Mouse (Mus musculus): ENCODE measurements around the gene Trim7. TPM values are rescaled to one million over a fixed set of nuclear protein-coding genes. Genes with fewer than 3 reads are reported as not detected.

Gene Trim7
- total and polyA plus RNA-seq, 3 experiments: 0.67 to 4.0 (median 3.0) TPM

DNA sequence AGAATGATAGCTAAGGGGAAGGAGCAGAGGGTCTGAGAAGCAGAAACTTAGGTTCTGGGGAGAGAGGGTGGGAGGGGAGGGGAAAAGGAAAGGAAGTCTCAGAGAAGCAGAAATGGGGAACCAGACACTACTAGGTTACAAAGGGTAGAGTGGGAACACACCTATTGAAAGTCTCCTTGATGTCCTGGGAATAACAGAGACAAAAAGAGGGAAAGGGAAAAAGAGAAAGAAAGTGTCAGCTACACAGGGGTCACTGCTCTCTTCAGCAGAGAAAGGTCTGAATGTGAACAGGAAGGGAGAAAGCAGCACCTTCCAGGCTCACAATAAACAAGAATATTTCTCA lies 17.7 kb upstream of the Trim7 start:
- Histone ChIP-seq H3K27me3 (ENCODE audit: insufficient read depth, low read length) (no peaks in the 10 kb centered on the region), H3K9me3 (replicated peaks) (no peaks in the 10 kb centered on the region), H3K4me1 (ENCODE audit: insufficient read depth, low read depth, low read length) (peaks cover 73% of the 10 kb centered on the region), H3K36me3 (replicated peaks) (peaks cover 100% of the 10 kb centered on the region), H3K4me3 (ENCODE audit: low read depth, low read length) (no peak overlapping the region)
- no peak for DNase-seq (ENCODE audit: low spot score)
- TF ChIP-seq CTCF (IDR thresholded peaks at IDR 0.05; ENCODE audit: low read depth, low read length): no peak
- TF ChIP-seq GATA2 (IDR thresholded peaks at IDR 0.05; ENCODE audit: borderline replicate concordance, low read depth, low read length): no peak
- no peak for TF ChIP-seq TAL1 (conservative IDR thresholded peaks at IDR 0.05; ENCODE audit: low read depth, low read length)
- TF ChIP-seq POLR2AphosphoS5 (IDR thresholded peaks at IDR 0.05; ENCODE audit: insufficient replicate concordance, low read depth, low read length): 0 out of 2 replicates have a peak, but pooled peaks have one; percentile 37
- no peak for TF ChIP-seq GATA1 (IDR thresholded peaks at IDR 0.05; ENCODE audit: borderline replicate concordance, low read length)
- no peak for ATAC-seq (ENCODE audit: extremely low read depth, insufficient number of reproducible peaks, low FRiP score, poor library complexity, severe bottlenecking)

DNA sequence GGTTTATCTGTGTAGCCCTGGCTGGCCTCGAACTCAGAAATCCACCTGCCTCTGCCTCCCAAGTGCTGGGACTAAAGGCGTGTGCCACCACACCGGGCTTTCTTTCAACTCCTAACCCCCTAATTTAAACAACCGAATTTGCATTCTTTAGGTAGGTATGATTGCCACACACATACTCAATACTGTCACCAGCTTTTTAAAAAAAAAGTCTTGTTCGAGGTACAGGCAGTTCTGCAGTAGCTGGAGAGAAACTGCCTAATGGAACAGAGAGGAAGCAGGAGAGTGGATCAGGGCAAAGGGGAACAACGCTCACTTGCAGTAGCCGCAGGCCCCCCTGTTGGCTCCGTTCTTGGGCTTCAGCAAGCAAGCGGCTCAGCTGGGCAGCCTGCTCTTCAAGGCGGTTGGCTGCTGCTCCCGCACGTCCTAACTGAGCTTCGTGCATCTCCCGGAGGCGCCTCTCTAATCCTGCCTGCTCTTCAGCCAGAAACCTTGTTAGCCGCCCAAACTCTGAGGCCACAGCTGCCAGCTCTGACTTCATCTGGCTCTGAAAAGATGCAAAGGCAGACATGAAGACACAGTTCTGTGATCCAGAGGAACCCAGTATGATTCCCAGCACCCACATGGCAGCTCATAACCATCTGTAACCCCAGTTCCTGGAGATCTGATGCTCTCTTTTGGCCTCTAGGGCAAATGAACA lies 17.1 kb upstream of the Trim7 start:
- DNase-seq (ENCODE audit: low spot score) (no peak), ATAC-seq (ENCODE audit: extremely low read depth, insufficient number of reproducible peaks, low FRiP score, poor library complexity, severe bottlenecking) (no peak)
- H3K4me1 ChIP-seq (ENCODE audit: insufficient read depth, low read depth, low read length): peaks cover 72% of the 10 kb centered on the region
- H3K27me3 ChIP-seq (ENCODE audit: insufficient read depth, low read length): no peaks in the 10 kb centered on the region
- H3K9me3 ChIP-seq (replicated peaks): no peaks in the 10 kb centered on the region
- TF ChIP-seq POLR2AphosphoS5 (IDR thresholded peaks at IDR 0.05; ENCODE audit: insufficient replicate concordance, low read depth, low read length) (0 out of 2 replicates have a peak, but pooled peaks have one; percentile 55), GATA1 (IDR thresholded peaks at IDR 0.05; ENCODE audit: borderline replicate concordance, low read length) (no peak)
- H3K36me3 ChIP-seq (replicated peaks): peaks cover 100% of the 10 kb centered on the region
- no peak overlapping the region; the same call in 1 of the 2 replicates for H3K4me3 ChIP-seq (ENCODE audit: low read depth, low read length)

DNA sequence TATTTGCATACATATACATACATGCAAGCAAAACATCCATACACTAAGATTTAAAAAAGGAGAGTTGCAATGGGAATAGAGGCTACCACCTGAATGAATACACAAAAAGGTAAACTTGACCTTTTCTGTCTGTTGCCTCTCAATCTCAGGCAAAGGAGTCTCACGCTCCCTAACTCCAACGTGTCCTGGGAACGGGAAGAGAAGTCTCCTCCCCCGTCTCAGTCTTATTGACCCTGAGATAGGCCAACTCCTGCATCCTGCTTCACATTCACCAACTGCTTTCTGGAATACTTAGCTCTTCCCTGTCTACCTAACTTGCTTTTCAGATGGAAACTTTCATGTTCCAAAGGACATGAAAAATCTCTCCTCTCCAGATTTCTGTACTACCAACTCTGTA lies 16.5 kb upstream of the Trim7 start:
- ATAC-seq (ENCODE audit: extremely low read depth, insufficient number of reproducible peaks, low FRiP score, poor library complexity, severe bottlenecking) (no peak), DNase-seq (ENCODE audit: low spot score) (no peak)
- Histone ChIP-seq H3K27me3 (ENCODE audit: insufficient read depth, low read length) (no peaks in the 10 kb centered on the region), H3K4me3 (ENCODE audit: low read depth, low read length) (no peak overlapping the region), H3K36me3 (replicated peaks) (peaks cover 100% of the 10 kb centered on the region), H3K9me3 (replicated peaks) (no peaks in the 10 kb centered on the region), H3K4me1 (ENCODE audit: insufficient read depth, low read depth, low read length) (peaks cover 71% of the 10 kb centered on the region)
- no peak for TF ChIP-seq GATA2 (IDR thresholded peaks at IDR 0.05; ENCODE audit: borderline replicate concordance, low read depth, low read length)
- TF ChIP-seq POLR2AphosphoS5 (IDR thresholded peaks at IDR 0.05; ENCODE audit: insufficient replicate concordance, low read depth, low read length): 0 out of 2 replicates have a peak, but pooled peaks have one; percentile 11

DNA sequence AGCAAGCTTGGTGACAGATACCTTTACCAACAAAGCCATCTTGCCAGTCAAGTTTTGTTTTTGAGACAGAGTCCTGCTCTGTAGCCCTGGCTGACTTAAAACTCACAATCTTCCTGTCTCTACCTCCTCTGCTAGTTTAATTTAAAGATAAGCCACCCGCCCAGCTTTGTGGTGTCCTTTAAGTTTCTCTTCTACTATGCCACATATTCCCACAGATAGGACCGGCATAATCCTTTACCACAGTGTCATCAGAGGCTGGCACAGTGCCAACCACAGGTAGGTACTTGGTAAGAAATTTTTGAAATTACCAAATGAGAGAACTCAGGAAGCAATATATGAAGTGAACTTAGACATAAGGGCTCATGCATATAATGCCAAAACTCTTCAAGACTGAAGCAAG lies 15.8 kb upstream of the Trim7 start:
- no peaks in the 10 kb centered on the region for H3K9me3 ChIP-seq (replicated peaks)
- ATAC-seq (ENCODE audit: extremely low read depth, insufficient number of reproducible peaks, low FRiP score, poor library complexity, severe bottlenecking): no peak
- H3K36me3 ChIP-seq (replicated peaks): peaks cover 99% of the 10 kb centered on the region
- no peaks in the 10 kb centered on the region for H3K27me3 ChIP-seq (ENCODE audit: insufficient read depth, low read length)
- no peak for DNase-seq (ENCODE audit: low spot score)
- TF ChIP-seq TAL1 (conservative IDR thresholded peaks at IDR 0.05; ENCODE audit: low read depth, low read length) (no peak), GATA2 (IDR thresholded peaks at IDR 0.05; ENCODE audit: borderline replicate concordance, low read depth, low read length) (no peak), POLR2AphosphoS5 (IDR thresholded peaks at IDR 0.05; ENCODE audit: insufficient replicate concordance, low read depth, low read length) (no peak; the same call in 1 of the 2 replicates), CTCF (IDR thresholded peaks at IDR 0.05; ENCODE audit: low read depth, low read length) (no peak), GATA1 (IDR thresholded peaks at IDR 0.05; ENCODE audit: borderline replicate concordance, low read length) (no peak)
- peaks cover 74% of the 10 kb centered on the region for H3K4me1 ChIP-seq (ENCODE audit: insufficient read depth, low read depth, low read length)
- no peak overlapping the region for H3K4me3 ChIP-seq (ENCODE audit: low read depth, low read length)

DNA sequence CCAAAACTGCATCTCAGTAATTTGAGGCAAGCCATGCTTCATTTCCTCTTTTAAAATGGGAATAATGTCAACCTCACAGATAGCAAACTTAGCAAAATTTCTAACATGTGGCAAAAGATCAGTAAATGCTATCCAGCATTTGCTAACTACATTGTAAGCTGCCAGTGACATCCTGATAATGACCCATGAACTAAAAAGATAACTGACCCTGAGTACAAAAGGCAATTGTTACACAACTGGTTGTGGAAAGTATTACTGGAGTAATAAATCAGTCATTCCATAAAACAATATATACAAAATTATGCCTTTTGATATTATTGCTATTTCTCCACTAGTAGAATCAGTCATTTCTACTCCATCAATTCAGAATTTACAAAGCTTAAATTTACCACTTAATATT lies 12.2 kb upstream of the Trim7 start:
- DNase-seq (ENCODE audit: low spot score): no peak
- ATAC-seq (ENCODE audit: extremely low read depth, insufficient number of reproducible peaks, low FRiP score, poor library complexity, severe bottlenecking): no peak
- Histone ChIP-seq H3K4me1 (ENCODE audit: insufficient read depth, low read depth, low read length) (peaks cover 65% of the 10 kb centered on the region), H3K4me3 (ENCODE audit: low read depth, low read length) (no peak overlapping the region), H3K9me3 (replicated peaks) (no peaks in the 10 kb centered on the region), H3K36me3 (replicated peaks) (peaks cover 73% of the 10 kb centered on the region), H3K27me3 (ENCODE audit: insufficient read depth, low read length) (no peaks in the 10 kb centered on the region)
- TF ChIP-seq TAL1 (conservative IDR thresholded peaks at IDR 0.05; ENCODE audit: low read depth, low read length) (no peak), GATA2 (IDR thresholded peaks at IDR 0.05; ENCODE audit: borderline replicate concordance, low read depth, low read length) (no peak), POLR2AphosphoS5 (IDR thresholded peaks at IDR 0.05; ENCODE audit: insufficient replicate concordance, low read depth, low read length) (no peak), CTCF (IDR thresholded peaks at IDR 0.05; ENCODE audit: low read depth, low read length) (no peak), GATA1 (IDR thresholded peaks at IDR 0.05; ENCODE audit: borderline replicate concordance, low read length) (no peak)

DNA sequence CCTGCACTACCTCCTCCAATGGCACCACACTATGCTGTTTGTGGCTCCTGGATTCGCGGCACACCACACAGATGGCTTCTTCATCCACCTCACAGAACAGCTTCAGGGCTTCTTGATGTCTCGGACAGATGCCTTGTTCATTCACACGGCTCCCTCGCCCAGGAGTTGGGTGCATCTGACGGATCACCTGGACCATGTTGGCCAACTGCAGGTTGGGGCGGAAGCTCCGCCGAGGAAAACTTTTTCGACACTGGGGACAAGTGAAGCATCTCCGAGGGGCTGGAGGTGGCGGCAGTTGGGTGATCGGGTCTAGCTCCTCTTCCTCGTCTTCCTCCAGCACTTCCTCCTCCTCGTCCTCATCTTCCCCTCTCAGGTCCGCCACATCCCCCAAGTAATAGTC lies 10.1 kb upstream of the Trim7 start:
- no peaks in the 10 kb centered on the region for H3K27me3 ChIP-seq (ENCODE audit: insufficient read depth, low read length)
- ATAC-seq (ENCODE audit: extremely low read depth, insufficient number of reproducible peaks, low FRiP score, poor library complexity, severe bottlenecking) (no peak), DNase-seq (ENCODE audit: low spot score) (no peak)
- peaks cover 73% of the 10 kb centered on the region for H3K4me1 ChIP-seq (ENCODE audit: insufficient read depth, low read depth, low read length)
- H3K36me3 ChIP-seq (replicated peaks): peaks cover 52% of the 10 kb centered on the region
- peak overlapping the region; percentile 99 for H3K4me3 ChIP-seq (ENCODE audit: low read depth, low read length)
- TF ChIP-seq CTCF (IDR thresholded peaks at IDR 0.05; ENCODE audit: low read depth, low read length) (no peak), GATA2 (IDR thresholded peaks at IDR 0.05; ENCODE audit: borderline replicate concordance, low read depth, low read length) (no peak), GATA1 (IDR thresholded peaks at IDR 0.05; ENCODE audit: borderline replicate concordance, low read length) (no peak), TAL1 (conservative IDR thresholded peaks at IDR 0.05; ENCODE audit: low read depth, low read length) (no peak), POLR2AphosphoS5 (IDR thresholded peaks at IDR 0.05; ENCODE audit: insufficient replicate concordance, low read depth, low read length) (no peak)
- no peaks in the 10 kb centered on the region for H3K9me3 ChIP-seq (replicated peaks)

All from G1E (cell line).